Mouse (Mus musculus) liver, embryonic 12.5 days (tissue): ENCODE measurements around the gene Aadacl3. TPM values are rescaled to one million over a fixed set of nuclear protein-coding genes. Genes with fewer than 3 reads are reported as not detected.

Experiments
- ATAC-seq: fragments of 200-750 bp; cut with Nextera tagmentation; 2 replicates; pipeline ENCODE4 v1.8.0; 2017; ENCODE audit warnings: moderate number of reproducible peaks, mild to moderate bottlenecking, moderate library complexity
- H3K27ac ChIP-seq: fragments of 300-500 bp; sonication (generic); 2 replicates; pipeline ENCODE4 v1.5.1; 2016; ENCODE audit warnings: mild to moderate bottlenecking
- H3K27me3 ChIP-seq: fragments of 300-500 bp; sonication (generic); replicated peaks from 2 replicates; pipeline ENCODE4 v1.6.1; 2016; ENCODE audit warnings: mild to moderate bottlenecking, moderate library complexity
- H3K36me3 ChIP-seq: fragments of 300-500 bp; sonication (generic); 2 replicates; pipeline ENCODE4 v1.6.1; 2016; ENCODE audit warnings: mild to moderate bottlenecking, moderate library complexity
- H3K4me1 ChIP-seq: fragments of 300-500 bp; sonication (generic); 2 replicates; pipeline ENCODE4 v1.6.1; 2016
- H3K4me2 ChIP-seq: fragments of 300-500 bp; sonication (generic); 2 replicates; pipeline ENCODE4 v1.6.1; 2016; ENCODE audit warnings: mild to moderate bottlenecking, moderate library complexity
- H3K4me3 ChIP-seq: fragments of 300-500 bp; sonication (generic); 2 replicates; pipeline ENCODE4 v1.5.1; 2016; ENCODE audit warnings: mild to moderate bottlenecking, moderate library complexity
- H3K9ac ChIP-seq: fragments of 300-500 bp; sonication (generic); 2 replicates; pipeline ENCODE4 v1.6.1; 2016; ENCODE audit warnings: mild to moderate bottlenecking, moderate library complexity
- H3K9me3 ChIP-seq: fragments of 300-500 bp; sonication (generic); replicated peaks from 2 replicates; pipeline ENCODE4 v1.6.1; 2016; ENCODE audit warnings: mild to moderate bottlenecking, moderate library complexity
- WGBS: fragments of 180-500 bp; shearing (Covaris S2); methylation state at CpG from one replicate; pipeline ENCODE4 v1.1.7; 2016; ENCODE audit not compliant: insufficient replicate concordance; 5-methylcytosine and 5-hydroxymethylcytosine counted together
- polyA plus RNA-seq: library from polyadenylated mRNA; unstranded; fragments of >200 nt; fragmentation: Nextera tagmentation; extraction: Ambion mirVana; gene quantifications from 2 replicates; pipeline ENCODE4 v1.2.1, GENCODE M21; 2016

Gene Aadacl3
- polyA plus RNA-seq, 1 experiment from 2014 or later: not detected

- no peak overlapping the region for H3K4me3 ChIP-seq
- no peaks in the 10 kb centered on the region for H3K9me3 ChIP-seq
- no peaks in the 10 kb centered on the region for H3K27me3 ChIP-seq
- H3K27ac ChIP-seq: no peak overlapping the region
- H3K4me2 ChIP-seq: no peak overlapping the region
- H3K9ac ChIP-seq: no peak overlapping the region
- no peak for ATAC-seq
- no peaks in the 10 kb centered on the region for H3K4me1 ChIP-seq
- WGBS: 42% methylated on average over 5 of the region's 5 CpGs
- no peaks in the 10 kb centered on the region for H3K36me3 ChIP-seq
Measured at GRCm38 (mm10) chr4:144424590-144424989, 39.0 kb downstream of the Aadacl3 start.

- H3K4me2 ChIP-seq: no peak overlapping the region
- ATAC-seq: no peak
- no peak overlapping the region for H3K4me3 ChIP-seq
- H3K27ac ChIP-seq: no peak overlapping the region
- no peak overlapping the region for H3K9ac ChIP-seq
- H3K9me3 ChIP-seq: no peaks in the 10 kb centered on the region
- no peaks in the 10 kb centered on the region for H3K27me3 ChIP-seq
- H3K36me3 ChIP-seq: no peaks in the 10 kb centered on the region
- H3K4me1 ChIP-seq: no peaks in the 10 kb centered on the region
Measured at GRCm38 (mm10) chr4:144420644-144421043, 42.9 kb downstream of the Aadacl3 start.

GRCm38 (mm10) chr4:144408290-144408689, 55.3 kb downstream of the Aadacl3 start, which contains the start of gene Pramef12:
TSS of gene Pramef12 (minus strand) at chr4:144408464.
- no peak for ATAC-seq
- H3K27ac ChIP-seq: no peak within 1 kb of the TSS
- no peak within 1 kb of the TSS for H3K4me3 ChIP-seq
- no peaks in the 10 kb centered on the region for H3K9me3 ChIP-seq
- H3K27me3 ChIP-seq: no peaks in the 10 kb centered on the region
- 53% methylated on average over 9 of the region's 9 CpGs for WGBS
- no peaks in the 10 kb centered on the region for H3K36me3 ChIP-seq
- no peak within 1 kb of the TSS for H3K4me2 ChIP-seq
- no peak within 1 kb of the TSS for H3K9ac ChIP-seq
- no peaks in the 10 kb centered on the region for H3K4me1 ChIP-seq

DNA sequence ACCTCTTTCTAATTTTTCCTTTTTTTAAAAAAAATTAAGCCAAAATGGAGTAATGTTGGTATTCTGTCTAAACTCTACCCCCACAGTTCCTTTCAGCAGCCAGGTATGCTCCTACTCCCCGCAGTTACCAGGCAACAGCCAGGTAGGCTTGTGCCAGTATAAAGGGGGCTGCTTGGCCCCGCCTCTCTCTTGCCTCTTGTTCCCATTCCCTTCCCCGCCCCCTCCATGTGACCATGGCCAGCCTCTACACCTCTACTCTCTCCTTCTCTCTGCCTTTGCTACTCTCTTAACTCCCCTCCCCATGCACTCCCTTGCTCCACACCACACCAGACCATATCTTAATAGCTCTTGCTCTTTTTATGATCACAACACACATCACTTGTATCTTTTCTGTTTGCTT, 57.3 kb downstream of the Aadacl3 start:
- WGBS: 38% methylated on average over 3 of the region's 3 CpGs
- Histone ChIP-seq H3K27ac (no peak overlapping the region), H3K9me3 (no peaks in the 10 kb centered on the region), H3K9ac (no peak overlapping the region), H3K4me1 (no peaks in the 10 kb centered on the region), H3K4me3 (no peak overlapping the region), H3K27me3 (no peaks in the 10 kb centered on the region), H3K36me3 (no peaks in the 10 kb centered on the region), H3K4me2 (no peak overlapping the region)
- ATAC-seq: no peak

- ATAC-seq: peak; percentile 57
- Histone ChIP-seq H3K4me2 (peak overlapping the region; percentile 49), H3K9ac (no peak overlapping the region), H3K27me3 (no peaks in the 10 kb centered on the region), H3K27ac (no peak overlapping the region), H3K9me3 (no peaks in the 10 kb centered on the region), H3K4me1 (no peaks in the 10 kb centered on the region), H3K4me3 (peak overlapping the region; percentile 27), H3K36me3 (no peaks in the 10 kb centered on the region)
- 5% methylated on average over 16 of the region's 17 CpGs for WGBS
Measured at GRCm38 (mm10) chr4:144404456-144405086, 59.0 kb downstream of the Aadacl3 start.

Other genes starting within 250 kb of the Aadacl3 start
- gene Pramel5, start 183.3 kb downstream of the Aadacl3 start, polyA plus RNA-seq: not detected in 2 replicates
- not detected in 2 replicates for gene Gm13128, start 133.5 kb downstream of the Aadacl3 start, polyA plus RNA-seq
- gene Gm13119, start 105.8 kb downstream of the Aadacl3 start, polyA plus RNA-seq: not detected in 2 replicates
- gene Pramef20, start 85.8 kb downstream of the Aadacl3 start, polyA plus RNA-seq: not detected in 2 replicates
- not detected in 2 replicates for gene Pramef12, start 55.3 kb downstream of the Aadacl3 start, polyA plus RNA-seq
- gene 1700012P22Rik, start 25.0 kb downstream of the Aadacl3 start, polyA plus RNA-seq: not detected in 2 replicates
- not detected in 2 replicates for gene Gm9944, start 10.4 kb downstream of the Aadacl3 start, polyA plus RNA-seq
- not detected in 2 replicates for gene 9430007A20Rik, start 56.1 kb upstream of the Aadacl3 start, polyA plus RNA-seq
- gene Gm13124, start 101.4 kb upstream of the Aadacl3 start, polyA plus RNA-seq: not detected in 2 replicates
- not detected in 2 replicates for gene Aadacl4, start 150.0 kb upstream of the Aadacl3 start, polyA plus RNA-seq
- not detected in 2 replicates for gene Gm436, start 222.6 kb upstream of the Aadacl3 start, polyA plus RNA-seq